Mouse (Mus musculus) kidney, adult 2 months (tissue): ENCODE results near the gene Crocc. TPM values are rescaled to one million over a fixed set of nuclear protein-coding genes. Genes with fewer than 3 reads are reported as not detected.

Source experiments
- DNase-seq: peaks from one replicate; pipeline ENCODE4 v3.0.0; 2021
- H3K27ac ChIP-seq: fragments of 200-500 bp; 2 replicates; pipeline ENCODE4 v1.5.1; 2012; ENCODE audit warnings: low read depth, low read length, control low read depth, inconsistent platforms; ENCODE audit not compliant: insufficient read depth
- H3K27me3 ChIP-seq: fragments of 200-500 bp; replicated peaks from 2 replicates; pipeline ENCODE4 v1.6.1; 2012; ENCODE audit warnings: mild to moderate bottlenecking, moderate library complexity, low read length, inconsistent platforms; ENCODE audit not compliant: control insufficient read depth, insufficient read depth
- H3K36me3 ChIP-seq: fragments of 200-500 bp; 2 replicates; pipeline ENCODE4 v1.6.1; 2012; ENCODE audit warnings: mild to moderate bottlenecking, moderate library complexity, low read length, inconsistent platforms; ENCODE audit not compliant: control insufficient read depth, insufficient read depth
- H3K4me1 ChIP-seq: fragments of 200-500 bp; 2 replicates; pipeline ENCODE4 v1.6.1; 2011; ENCODE audit warnings: low read length; ENCODE audit not compliant: control insufficient read depth, insufficient read depth
- H3K4me3 ChIP-seq: fragments of 200-500 bp; 2 replicates; pipeline ENCODE4 v1.5.1; 2011; ENCODE audit warnings: mild to moderate bottlenecking, low read depth, low read length, control low read depth; ENCODE audit not compliant: insufficient read depth
- CTCF ChIP-seq: fragments of 200-500 bp; conservative IDR thresholded peaks from 2 replicates; pipeline ENCODE4 v1.5.1; 2011; ENCODE audit warnings: low read depth, mild to moderate bottlenecking, control low read depth, low read length, moderate library complexity, mixed read lengths; ENCODE audit not compliant: insufficient read depth, insufficient read length
- POLR2A ChIP-seq: fragments of 200-500 bp; IDR thresholded peaks from one replicate; pipeline ENCODE4 v1.6.1; 2011; ENCODE audit warnings: low read depth, low read length, control low read depth
- WGBS: fragments of 180-500 bp; shearing (Covaris S2); methylation state at CpG from one replicate; pipeline ENCODE4 v1.1.7; 2018; 5-methylcytosine and 5-hydroxymethylcytosine counted together
- polyA plus RNA-seq: library from polyadenylated mRNA; depleted of rRNA; stranded (reverse); fragments of >200 nt; gene quantifications from 2 replicates; pipeline ENCODE4 v1.2.3, GENCODE M21; 2012; rRNA removed

The Crocc gene
- polyA plus RNA-seq, 1 experiment = 34.7 TPM

DNA sequence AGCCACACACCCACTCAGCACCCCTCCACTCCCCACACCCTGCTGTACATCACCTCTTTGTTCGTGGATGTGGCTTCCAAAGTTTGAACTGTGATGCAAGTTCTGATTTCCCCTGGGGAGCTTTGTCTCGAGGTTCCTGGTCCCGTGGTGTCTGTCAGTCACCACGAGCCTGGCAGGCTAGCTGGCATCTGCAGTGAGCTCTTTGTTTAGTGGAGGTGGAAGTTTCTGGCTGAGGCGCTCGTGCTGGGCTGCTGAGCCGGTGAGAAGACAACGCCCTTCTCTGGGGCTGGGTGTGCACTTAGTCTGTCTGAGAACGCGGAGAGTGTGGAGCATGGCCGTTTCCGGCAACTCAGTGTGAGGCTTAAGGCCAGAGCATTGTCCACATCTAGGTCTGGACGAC is 88.7 kb downstream of the Crocc start:
- Histone ChIP-seq H3K27ac (no peak overlapping the region), H3K4me1 (no peaks in the 10 kb centered on the region), H3K36me3 (peaks cover 3% of the 10 kb centered on the region; the same call in 1 of the 2 replicates), H3K4me3 (no peak overlapping the region), H3K27me3 (no peaks in the 10 kb centered on the region)
- no peak for DNase-seq
- no peak for TF ChIP-seq CTCF
- no peak for TF ChIP-seq POLR2A
- whole genome bisulfite sequencing = 80% methylated on average over 13 of the region's 13 CpGs

DNA sequence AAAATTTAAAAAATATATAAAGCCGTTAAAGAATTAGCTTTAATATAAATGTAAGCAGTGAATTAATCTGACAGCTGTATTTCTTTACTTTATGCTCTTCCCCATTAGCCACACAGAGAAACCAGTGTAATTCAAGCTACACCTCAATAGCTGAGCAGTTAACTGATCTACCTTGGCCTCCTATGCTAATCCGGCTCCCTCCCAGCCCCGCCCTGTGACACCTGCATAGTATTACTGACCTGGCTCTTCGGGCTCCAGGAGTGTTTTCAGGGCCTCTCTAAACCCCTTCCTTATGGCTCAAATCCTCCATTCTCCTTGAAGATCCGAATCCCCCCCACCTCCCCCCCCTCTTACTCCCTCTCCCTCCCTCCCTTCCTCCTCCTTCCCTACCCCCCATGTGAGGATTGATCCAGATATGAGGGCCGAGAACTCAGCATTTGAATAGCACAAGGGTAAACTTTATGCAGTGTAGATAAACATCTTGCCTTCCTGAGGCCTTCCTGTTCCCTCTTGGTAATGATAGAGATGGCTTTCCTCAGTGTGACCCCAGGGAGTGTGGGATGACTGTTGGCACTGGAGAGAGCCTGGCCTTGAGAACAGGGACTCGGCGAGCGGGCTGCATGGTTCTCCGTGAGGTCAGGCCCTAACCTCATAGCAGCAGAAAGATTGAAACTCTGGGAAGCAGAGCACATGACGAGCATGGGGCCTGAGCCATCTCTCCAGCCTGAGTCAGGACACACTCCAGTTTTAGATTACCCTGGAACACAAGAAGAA is 92.8 kb downstream of the Crocc start:
- Histone ChIP-seq H3K4me1 (peaks cover 9% of the 10 kb centered on the region; the same call in 1 of the 2 replicates), H3K27me3 (no peaks in the 10 kb centered on the region), H3K27ac (no peak overlapping the region), H3K36me3 (peaks cover 2% of the 10 kb centered on the region; the same call in 1 of the 2 replicates), H3K4me3 (no peak overlapping the region)
- WGBS = 72% methylated on average over 11 of the region's 11 CpGs
- TF ChIP-seq POLR2A = no peak
- no peak for TF ChIP-seq CTCF
- DNase-seq = no peak

Other genes starting within 250 kb of the Crocc start
- 0.03 TPM in 2 replicates for gene Padi3, start 249.9 kb downstream of the Crocc start, polyA plus RNA-seq
- 0.13 and 0.23 TPM in 2 replicates for gene Padi1, start 214.8 kb downstream of the Crocc start, polyA plus RNA-seq
- gene Padi2, start 154.2 kb downstream of the Crocc start, polyA plus RNA-seq = 4.9 and 5.1 TPM in 2 replicates
- 655 and 703 TPM in 2 replicates for gene Sdhb, start 99.3 kb downstream of the Crocc start, polyA plus RNA-seq
- 46.3 and 56.0 TPM in 2 replicates for gene Atp13a2, start 73.7 kb downstream of the Crocc start, polyA plus RNA-seq
- gene Mfap2, start 50.1 kb downstream of the Crocc start, polyA plus RNA-seq = 14.9 and 18.0 TPM in 2 replicates
- gene Necap2, start 17.8 kb upstream of the Crocc start, polyA plus RNA-seq = 60.3 and 64.9 TPM in 2 replicates
- 0.03 and 0.26 TPM in 2 replicates for gene Spata21, start 27.8 kb upstream of the Crocc start, polyA plus RNA-seq
- 59.3 and 60.3 TPM in 2 replicates for gene Szrd1, start 79.2 kb upstream of the Crocc start, polyA plus RNA-seq
- 11.7 and 13.0 TPM in 2 replicates for gene Fbxo42, start 87.4 kb upstream of the Crocc start, polyA plus RNA-seq
- gene Rsg1, start 153.4 kb upstream of the Crocc start, polyA plus RNA-seq = 1.2 and 1.6 TPM in 2 replicates
- 4.9 and 5.1 TPM in 2 replicates for gene Arhgef19, start 178.9 kb upstream of the Crocc start, polyA plus RNA-seq
- gene Epha2, start 240.7 kb upstream of the Crocc start, polyA plus RNA-seq = 8.1 and 9.6 TPM in 2 replicates